ENCODE assay signal across 20 mouse cellular contexts in genomic region chr10:121755822-121756221, GRCm38 (mm10).
"Had no signal": no experiment of that assay in that cellular context is flagged by ENCODE, and none has a peak within 500 bp of the region (broad histone marks: within the 10 kb centered on the region; RNA-seq: fewer than 3 reads in every experiment).

No protein-coding gene starts in this region.

- H3K27me3 ChIP-seq: limb, embryonic 12.5 days; limb, embryonic 15.5 days; liver, embryonic 15.5 days; midbrain, embryonic 12.5 days; midbrain, embryonic 15.5 days; neural tube, embryonic 12.5 days; neural tube, embryonic 15.5 days had no signal

- H3K9me3 ChIP-seq: limb, embryonic 12.5 days; limb, embryonic 15.5 days; liver, embryonic 15.5 days; midbrain, embryonic 12.5 days; midbrain, embryonic 15.5 days; neural tube, embryonic 12.5 days; neural tube, embryonic 15.5 days had no signal

- H3K4me2 ChIP-seq: limb, embryonic 12.5 days; limb, embryonic 15.5 days; liver, embryonic 11.5 days; liver, embryonic 15.5 days; midbrain, embryonic 12.5 days; midbrain, embryonic 15.5 days; neural tube, embryonic 12.5 days; neural tube, embryonic 15.5 days had no signal

- H3K27ac ChIP-seq: limb, embryonic 12.5 days; limb, embryonic 15.5 days; liver, embryonic 15.5 days; macrophage; midbrain, embryonic 12.5 days; midbrain, embryonic 15.5 days; neural tube, embryonic 12.5 days; neural tube, embryonic 15.5 days had no signal

- DNase-seq: kidney, adult 18-20 months; kidney, adult 9 months; kidney, postnatal 14 days; kidney, postnatal 4 days; left cerebral cortex, postnatal 4 days; retina, postnatal 1 day; right cerebral cortex, postnatal 25 days; spleen, adult 18-20 months; thymus, adult 18-20 months; thymus, postnatal 36 days had no signal

- H3K4me1 ChIP-seq: limb, embryonic 15.5 days; midbrain, embryonic 12.5 days; midbrain, embryonic 15.5 days; neural tube, embryonic 12.5 days; neural tube, embryonic 15.5 days had no signal

- H3K4me3 ChIP-seq: limb, embryonic 12.5 days; limb, embryonic 15.5 days; liver, embryonic 15.5 days; midbrain, embryonic 12.5 days; midbrain, embryonic 15.5 days; neural tube, embryonic 12.5 days; neural tube, embryonic 15.5 days had no signal

- ATAC-seq: lung, postnatal 0 days; midbrain, embryonic 15.5 days had no signal

- H3K9ac ChIP-seq: limb, embryonic 12.5 days; limb, embryonic 15.5 days; liver, embryonic 15.5 days; midbrain, embryonic 12.5 days; midbrain, embryonic 15.5 days; neural tube, embryonic 12.5 days; neural tube, embryonic 15.5 days had no signal
